Mouse (Mus musculus): ENCODE measurements around the gene Polr3b.
A peak's percentile ranks its signal among the peaks of the same experiment; 100 is the strongest.

Gene Polr3b

DNA sequence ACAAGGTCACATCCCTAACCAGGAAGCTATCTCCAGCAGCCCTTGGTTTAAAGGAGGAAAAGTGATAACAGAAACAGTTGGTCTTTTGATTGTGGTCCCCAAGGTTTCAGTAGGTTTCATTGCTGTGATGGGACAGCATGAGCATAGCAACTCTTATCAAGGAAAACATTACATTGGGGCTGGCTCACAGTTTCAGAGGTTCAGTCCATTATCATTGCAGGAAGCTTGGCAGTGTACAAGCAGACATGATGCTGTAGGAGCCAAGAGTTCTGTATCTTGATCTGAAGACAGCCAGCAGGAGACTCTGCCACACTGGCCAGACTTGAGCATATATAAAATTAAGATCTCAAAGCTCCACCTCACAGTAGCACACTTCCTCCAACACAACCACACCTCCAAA lies 53.6 kb downstream of the Polr3b start:
- no peak for DNase-seq

DNA sequence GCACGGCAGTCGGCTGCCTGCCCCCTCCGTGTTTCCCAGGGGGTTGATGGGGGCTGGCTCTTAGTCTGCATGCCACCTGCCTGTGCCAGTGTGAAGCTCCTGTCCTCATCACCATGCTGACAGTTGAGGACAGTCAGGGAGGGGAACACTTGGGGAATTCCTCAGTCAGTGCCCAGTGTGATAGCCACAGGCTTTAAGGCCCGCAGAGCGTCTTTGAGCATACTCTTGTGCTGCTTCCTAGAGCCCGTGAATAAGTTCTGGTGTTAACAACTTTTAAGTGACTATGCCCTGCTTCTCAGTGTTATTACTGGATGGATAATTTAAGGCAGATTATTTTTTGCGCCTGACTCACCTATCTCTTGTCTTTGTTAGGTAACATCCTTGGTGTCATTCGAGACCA lies 54.4 kb downstream of the Polr3b start:
- no peak for DNase-seq

DNA sequence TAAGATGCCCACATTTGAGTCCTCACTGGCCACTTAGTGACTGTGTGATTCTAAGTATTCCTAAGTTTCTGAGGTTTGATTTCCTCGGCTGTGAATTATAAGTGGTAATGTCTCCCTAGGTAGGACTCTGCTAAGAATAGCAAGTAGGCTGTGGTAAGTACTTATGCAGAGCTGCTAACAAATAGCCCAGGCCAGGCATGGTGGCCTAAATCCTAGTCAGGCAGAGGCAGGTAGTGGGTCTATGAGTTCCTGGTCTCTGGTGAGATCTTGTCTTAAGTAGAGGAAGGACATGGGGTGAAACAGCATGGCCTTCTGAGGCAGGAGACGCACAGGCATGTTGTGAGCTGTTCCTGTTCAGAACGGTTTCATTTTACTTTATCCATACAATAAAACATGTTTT lies 55.8 kb downstream of the Polr3b start:
- no peak for DNase-seq

DNA sequence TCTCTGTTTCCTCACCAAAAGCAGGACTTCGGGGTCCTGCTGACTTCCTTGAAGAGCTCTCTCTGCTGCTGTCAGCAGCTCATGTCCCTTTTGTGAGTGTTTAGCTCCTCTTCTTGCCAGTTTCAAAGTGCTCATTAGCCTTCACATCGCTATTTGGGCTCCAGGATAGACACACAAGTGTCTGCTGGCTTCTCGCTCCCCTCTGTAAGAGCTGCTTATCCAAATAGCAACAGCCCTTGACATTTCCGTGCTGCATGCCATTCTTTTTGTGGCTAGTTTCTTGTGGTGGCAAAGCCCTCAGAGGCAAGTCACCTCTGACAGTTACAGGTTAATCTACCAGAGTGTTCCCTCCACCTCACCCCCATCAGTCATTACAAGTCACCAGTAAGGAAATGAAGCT lies 56.3 kb downstream of the Polr3b start:
- no peak for DNase-seq

DNA sequence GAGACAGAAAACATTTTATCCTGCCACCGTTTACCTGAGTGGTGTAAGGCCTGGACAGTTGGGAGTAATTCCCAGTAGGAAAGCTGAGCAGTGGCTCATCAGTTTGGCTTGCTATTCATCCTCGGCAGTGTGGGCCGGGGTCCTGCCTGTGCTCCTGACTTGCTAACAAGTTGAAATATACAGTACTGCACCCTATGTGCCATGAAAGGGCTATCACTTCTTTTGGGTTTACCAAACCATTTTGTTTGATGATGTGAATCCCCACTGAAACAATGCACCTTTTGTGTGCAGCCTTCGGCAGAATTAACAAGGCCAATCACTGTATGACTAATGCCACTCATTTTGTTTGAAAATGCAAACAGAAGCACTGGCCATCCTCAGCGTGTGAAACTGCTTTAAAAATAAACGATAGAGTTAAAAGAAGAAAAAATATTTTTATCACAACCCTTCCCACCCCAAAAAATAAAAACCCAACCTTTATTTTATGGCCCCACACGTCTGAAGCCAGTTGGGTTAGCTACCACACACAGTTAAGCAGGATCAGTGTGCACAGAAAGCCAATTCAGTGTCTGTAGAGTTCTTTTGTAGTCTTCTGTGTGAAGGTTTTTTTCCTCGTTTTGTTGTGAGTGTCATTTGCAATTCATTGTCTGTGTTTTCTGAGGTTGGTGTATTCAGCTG lies 63.5 kb downstream of the Polr3b start:
- DNase-seq = peak; percentile 63

DNA sequence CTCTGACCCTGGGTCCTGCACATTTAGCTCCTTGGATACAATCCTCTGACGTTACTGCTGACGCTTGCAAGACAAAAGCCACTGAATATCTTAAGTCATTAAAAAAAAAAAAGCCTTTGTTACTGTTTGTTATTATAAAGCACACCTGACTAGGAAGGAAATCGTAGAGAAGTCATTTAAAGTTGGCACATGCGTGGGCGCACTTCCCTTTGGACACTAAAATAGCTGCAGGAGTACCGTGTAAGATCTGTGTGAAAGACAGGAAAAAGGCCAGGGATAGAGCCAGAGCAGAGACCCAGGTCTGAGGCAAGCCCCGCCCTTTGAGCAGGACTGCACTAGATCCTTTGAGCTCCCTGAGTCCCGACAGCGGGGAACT lies 64.0 kb downstream of the Polr3b start:
- DNase-seq = peak; percentile 59

DNA sequence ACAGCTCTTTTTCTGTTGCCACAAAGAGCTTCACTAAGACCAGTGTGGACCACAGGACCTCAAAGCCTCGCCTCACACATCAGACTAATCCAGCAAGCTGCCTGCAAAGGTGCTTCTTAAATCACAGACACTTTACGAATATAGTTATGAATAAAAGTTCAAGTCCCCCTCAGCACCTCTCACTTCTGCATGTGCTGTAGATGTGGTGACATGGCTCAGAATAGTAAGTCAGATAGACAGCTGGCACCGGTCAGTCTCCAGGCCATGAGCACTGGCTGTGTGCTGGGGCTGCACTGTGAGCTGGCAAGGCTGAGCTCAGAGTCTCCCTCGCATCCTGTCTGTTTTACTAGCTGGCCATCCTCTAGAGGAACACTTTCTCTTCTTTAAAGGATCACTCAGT lies 64.6 kb downstream of the Polr3b start:
- no peak for DNase-seq

DNA sequence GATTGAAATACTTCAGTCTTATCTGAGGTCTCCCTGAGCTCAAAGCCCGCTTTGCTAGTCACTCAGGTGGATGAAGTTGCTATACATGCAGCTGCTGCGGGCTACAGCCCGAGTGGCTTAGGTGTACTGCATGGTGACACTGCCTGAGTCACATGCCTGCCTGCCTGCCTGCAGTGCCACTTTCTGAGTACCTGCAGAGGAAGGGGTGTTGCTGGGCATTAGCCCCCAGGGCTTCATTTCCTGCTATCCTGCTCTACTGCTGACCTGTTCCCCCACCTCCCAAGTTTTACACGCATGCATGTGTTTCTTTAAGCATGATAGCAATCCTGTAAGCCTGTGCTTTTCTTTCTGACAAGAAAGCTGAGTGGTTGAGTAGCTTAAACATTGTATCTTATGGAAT lies 65.6 kb downstream of the Polr3b start:
- no peak for DNase-seq

DNA sequence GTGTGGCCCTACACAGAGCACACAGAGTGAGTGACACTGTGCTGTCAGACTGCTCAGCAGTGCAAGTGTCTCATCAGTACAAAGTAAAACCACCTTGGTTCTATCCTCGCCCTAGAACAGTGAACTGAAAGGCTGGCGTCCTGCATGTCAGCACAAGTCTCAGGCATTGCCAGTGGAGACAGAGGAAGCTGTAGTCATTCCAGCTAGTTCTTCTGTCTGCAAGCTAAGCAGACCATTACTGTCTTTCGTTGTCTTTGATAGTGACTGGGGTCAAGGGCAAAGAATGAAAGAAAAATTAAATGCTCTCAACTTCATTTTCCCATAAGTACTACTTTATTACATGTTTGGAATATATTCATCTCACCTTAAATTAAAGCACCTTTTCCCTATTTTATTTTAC lies 67.8 kb downstream of the Polr3b start:
- no peak for DNase-seq

DNA sequence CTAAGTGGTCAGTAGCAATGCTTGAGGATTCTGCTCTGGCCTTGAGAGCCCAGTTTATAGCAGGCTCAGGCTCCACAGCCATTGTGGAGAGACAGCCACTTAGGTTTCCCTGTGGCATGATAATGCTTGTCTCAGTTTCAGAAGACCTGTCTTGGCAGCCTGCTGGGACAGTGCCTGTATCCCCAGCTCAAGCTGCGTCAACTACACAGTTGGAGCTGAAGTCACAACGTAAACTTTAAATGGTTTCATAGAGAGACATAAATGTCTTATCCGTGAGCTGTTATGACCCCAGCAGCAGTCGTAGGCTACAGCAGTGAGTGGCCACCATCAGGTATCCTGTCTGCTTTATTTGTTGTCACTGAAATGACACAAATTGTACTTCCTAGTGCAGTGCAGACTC lies 68.7 kb downstream of the Polr3b start:
- DNase-seq = no peak

DNA sequence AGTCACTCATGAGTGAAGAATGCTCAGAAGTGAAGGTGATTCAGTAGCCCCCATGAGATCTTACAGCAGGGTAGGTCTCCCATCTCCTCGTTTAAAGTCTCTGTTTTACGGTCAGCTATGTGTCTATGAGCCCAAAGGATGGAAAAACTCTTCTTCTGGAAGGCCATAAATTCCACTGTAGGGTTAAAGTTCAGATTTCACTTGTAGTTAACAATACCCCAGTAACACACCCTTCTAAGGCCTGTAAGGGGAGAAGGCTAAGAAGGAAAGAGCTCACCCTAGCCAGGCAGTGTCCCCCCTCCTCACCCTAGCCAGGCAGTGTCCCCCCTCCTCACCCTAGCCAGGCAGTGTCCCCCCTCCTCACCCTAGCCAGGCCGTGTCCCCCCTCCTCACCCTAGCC lies 69.6 kb downstream of the Polr3b start:
- no peak for DNase-seq

DNA sequence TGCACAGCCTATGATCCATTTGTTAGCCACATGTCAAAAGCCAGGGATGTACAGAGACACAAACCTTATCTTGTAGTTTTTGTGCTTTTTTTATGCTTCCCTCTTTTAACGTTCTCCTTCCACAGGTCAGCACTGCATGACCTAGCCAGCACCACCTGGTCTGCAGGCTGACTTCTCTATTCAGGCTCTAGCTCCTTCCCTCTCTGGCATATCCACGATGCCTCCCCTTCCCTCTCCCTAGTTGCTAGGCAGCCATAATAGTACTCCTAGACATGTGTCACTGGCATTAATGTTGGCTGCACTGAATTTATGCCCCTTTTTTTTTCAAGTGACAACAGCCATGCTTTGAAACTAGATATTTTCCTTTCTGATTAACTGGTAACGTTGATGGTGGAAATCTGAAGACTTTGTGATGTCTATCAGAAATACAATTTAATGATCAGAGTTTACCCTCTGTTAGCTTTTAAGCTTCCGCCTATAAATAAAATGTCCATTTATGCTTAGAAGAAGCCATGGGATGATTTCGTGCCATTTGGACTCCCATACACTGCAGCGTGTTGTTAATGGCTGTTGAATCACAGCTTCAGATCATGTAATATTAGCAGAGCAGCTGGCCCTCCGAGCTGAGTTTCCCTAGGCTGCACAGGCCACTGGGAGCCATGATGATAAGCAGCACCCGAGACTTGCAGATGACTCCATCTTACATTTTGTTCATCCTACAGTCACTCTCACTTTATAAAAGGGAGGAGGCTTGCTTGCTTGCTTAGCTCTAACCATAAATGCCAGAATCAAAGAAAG lies 71.9 kb downstream of the Polr3b start:
- peak; percentile 50 for DNase-seq

DNA sequence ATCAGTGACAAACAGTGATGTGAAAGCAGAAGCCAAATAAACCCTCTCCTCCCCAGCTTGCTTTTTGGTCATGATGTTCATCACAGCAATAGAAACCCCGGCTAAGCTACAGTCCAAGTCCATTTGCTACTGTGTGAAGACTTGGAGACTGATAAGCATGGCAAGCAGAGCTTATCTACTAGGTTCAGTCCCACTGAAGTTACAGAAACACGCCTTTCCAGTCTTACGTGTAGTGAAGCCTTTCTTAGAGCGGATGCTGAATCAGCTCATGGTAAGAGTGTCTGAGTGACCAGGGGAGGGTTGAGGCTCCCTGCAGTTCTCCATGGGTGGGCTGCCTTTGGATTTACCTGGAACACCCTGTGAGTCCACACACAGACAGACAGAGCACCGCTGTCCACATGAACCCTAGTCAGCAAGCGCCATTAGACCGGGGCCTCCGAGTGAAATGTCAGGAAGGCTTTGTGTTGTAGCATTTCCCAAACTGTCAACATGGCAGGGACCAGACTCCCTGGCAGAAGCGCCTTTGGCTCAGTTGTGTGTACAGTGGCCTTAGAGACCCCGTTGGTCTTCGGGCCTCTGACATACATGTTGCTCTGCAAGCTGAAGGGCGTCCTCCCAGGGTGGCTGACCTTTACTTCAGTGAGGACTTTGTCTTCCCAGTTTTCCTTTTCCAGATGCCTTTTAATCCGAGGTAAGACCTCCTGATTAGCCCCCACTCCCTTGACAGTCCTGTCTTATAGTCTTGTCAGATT lies 78.3 kb downstream of the Polr3b start:
- no peak for DNase-seq

DNA sequence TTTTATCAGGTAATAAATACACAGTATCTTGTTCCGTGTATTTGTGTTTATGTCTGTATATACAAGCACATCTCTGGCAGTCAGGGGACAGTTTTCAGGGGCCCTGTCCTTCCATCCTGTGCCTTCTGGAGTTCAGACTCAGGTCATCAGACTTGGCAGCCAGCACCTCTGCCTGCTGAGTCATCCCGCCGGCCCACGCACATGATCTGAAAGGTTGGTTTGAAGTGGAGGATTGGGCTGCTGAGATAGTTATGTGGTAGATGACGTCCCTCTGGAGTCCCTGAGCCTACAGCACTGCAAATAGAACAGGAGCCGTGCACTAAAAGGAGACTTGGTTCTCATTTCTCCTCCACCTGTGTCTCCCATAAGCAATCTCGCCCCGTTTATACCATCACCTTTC lies 79.0 kb downstream of the Polr3b start:
- no peak for DNase-seq

DNA sequence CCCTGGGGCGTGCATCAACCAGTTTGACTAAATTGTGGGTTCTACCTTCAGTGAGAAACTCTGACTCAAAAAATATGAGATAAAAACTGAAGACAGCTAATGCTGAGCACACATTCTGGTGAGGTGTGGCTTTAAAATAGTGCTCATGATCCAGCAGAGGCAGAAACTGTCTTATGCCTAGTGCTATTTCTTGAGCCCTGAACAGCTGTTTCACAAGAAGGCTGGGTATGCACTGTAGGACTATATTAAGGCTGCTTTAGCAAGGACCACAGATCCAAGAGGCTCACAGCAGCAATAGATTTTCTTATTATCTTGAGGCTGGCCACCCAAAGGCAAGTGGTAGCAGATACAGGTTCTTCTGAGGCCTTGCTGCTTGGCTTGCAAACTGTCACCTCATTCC lies 80.0 kb downstream of the Polr3b start:
- DNase-seq = no peak

DNA sequence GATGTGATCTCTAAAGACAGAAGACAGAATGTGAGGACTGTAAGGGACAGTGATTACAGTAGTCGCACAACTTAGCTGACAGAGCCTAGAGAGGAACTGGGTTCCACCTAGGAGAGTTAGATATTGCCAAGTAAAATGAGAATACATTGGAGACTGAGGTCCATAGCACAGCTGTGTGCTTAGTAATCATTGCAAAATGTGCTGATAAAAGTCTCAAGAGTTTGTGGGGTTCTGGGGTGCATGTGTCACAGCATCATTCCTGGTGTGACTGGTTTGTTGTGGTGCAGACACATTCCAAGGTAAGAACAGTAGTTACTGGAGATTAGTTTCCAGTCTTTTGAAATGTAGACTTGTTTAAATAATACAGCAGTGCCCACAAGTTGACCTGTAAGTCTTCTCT lies 82.5 kb downstream of the Polr3b start:
- no peak for DNase-seq

DNA sequence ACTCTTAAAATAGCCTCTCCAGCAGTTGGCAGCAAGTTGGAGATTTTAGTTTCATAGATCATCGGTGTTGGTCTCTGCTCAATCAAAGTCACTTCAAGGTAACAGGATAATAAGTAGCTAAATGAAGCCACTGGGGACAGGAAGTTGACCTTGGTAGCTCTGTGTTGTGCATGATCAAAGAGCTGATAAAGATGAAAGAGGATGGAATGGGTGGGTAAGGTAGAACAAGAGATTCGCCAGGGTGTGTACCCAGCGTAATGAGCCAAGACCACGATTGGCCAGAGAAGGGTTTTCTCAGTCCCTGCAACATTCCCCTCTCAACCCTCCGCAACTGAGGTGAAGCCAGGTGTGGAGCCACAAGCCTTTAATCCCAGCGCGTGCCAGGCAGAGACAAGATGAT lies 83.1 kb downstream of the Polr3b start:
- DNase-seq = no peak

DNA sequence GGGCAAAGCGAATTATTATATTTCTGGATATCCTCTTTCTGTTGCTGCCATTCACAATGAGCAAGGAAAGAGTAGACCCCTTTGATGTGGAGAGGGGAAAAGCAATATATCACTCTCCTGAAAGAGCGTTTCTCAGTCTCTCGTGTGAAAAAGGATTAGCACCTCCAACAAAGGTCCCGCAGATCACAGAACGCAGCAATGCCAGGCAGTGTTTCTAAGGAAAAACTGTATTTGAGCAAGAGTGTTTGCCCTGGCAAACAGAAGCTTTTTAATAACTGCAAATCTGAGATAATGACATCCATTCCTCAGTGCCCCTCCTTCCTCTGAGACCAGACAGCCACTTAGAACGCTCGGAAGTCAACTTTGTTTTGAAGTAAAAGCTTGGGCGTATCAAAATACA lies 84.5 kb downstream of the Polr3b start:
- DNase-seq = no peak

DNA sequence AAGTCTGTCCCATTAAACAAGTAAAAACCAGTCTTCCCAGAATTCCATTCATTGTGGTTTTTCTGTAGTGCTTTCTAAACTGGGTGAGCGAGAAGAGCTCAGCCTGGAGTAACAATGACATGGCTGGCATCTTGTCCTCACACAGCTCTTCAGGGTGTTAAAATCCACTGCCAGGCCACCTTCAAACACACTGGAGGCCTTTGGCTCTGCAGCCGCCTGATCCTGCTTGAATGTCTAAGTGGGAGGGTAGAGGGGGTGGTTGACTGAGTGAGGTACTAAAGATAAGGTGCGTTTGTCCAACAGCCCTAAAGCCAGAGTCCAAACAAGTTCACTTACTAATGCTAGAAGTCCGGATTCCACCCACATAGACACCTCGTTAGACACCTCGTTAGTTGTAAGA lies 85.1 kb downstream of the Polr3b start:
- no peak for DNase-seq

DNA sequence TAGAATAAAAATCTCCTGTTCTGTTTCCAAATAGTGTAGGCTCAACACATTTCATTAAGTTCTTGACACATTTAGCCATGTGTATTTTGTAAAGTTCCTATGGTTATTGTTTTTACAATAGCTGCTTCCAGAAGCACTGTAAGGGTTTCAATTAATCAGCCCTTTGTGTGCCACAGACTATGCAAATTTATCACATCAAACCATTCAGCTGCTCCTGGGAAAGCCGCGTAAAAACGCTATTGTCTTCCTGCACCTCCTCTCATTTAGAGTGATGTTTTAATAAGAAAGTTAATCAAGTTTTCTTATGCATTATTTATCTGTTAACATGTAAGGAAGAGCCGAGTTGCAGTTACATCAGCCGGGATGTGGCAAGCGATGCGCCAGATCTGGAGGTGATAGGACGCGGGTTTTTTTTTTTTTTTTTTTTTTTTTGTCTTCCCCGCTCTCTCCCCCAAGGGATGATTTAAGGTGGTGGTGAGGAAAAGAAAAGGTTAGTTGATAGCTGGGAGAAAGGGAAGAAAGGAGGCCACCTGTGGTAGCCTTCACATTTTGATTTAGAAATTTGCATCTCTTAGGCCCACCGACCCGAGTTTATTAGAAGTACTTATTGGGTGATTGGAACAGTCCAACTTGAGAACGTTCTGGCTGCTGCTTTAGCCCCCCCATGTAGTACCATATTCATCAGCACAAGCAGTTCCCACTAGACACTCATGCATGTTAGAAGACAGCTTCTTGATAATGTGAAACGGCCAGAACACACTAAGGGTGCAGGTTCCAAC lies 85.8 kb downstream of the Polr3b start:
- no peak for DNase-seq

DNA sequence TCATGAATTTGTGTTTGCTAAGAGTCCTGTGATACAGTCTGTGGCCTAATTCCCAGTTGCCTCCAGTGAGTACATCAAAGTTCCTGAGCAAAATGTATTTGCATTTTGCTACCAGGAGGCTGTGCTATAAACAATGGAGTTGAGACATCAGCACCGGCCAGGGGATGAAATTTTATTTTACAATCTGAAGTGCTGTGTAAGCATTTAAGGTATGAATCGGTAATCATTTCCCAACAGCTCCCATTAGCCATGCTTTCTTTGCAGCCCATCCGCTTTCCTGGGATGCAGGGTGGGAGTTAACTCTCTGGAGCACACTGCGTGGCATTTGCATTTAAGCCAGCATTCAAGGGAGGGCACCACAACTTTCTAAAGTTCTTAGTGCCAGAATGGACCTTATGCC lies 88.1 kb downstream of the Polr3b start:
- DNase-seq = peak; percentile 51

DNA sequence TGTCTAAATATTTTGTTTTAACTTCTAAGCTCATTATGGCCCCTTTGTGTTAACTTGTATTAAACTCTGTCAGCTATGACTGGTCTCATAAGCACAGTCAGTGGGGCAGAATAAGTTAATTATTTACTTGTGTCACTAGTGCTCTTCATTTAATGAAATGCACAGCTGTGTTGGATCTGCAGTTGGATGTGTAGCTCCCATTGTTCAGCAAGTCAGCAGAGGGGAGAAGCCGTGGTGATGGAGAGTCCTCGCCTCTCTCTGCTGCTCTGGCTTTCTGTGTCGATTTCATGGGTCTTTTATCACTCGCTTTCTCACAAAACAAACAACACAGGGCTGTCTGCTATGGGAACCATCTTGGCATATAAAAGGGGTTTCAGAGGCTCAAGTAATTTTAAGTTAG lies 88.7 kb downstream of the Polr3b start:
- peak; percentile 77 for DNase-seq

DNA sequence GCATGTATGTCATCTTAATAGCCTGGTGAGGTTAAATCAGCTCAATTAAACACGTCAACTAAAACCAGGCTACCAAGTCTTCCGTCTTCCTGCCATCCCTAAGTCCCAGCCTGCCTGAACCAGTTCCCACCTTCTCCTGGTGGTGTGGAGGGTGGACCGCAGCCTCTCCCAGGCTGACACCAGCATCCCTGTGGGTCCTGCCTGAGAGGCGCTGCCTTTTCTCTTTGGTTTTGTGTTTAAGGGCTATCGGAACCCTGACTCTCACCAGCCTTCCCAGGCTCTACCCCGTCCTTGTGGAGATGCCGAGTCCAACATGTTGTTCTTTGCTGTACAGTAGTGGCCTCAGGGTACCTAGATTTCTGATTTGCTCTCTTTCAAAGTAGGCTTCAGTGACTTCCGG lies 89.4 kb downstream of the Polr3b start:
- DNase-seq = peak; percentile 43
